8 mouse cellular contexts compared by ENCODE assay signal in genomic region chr5:24907737-24908136, GRCm38 (mm10).
DNase-seq lines count a peak whose midpoint lies in the region; ATAC-seq and TF ChIP-seq lines count a peak whose summit lies in the region.

No protein-coding gene starts in this region.

- peak overlapping the region; percentile 96 for H3K9ac ChIP-seq in heart, embryonic 11.5 days (ENCODE audit: low read depth, low read length)
- peak overlapping the region; percentile 99 for H3K9ac ChIP-seq in hindbrain, embryonic 14.5 days

- TF ChIP-seq POLR2A in cortical plate, adult 2 months (IDR thresholded peaks at IDR 0.05; ENCODE audit: extremely low read depth, insufficient read depth, low read length): no peak

- peak overlapping the region; percentile 66 for H3ac ChIP-seq in C2C12 (ENCODE audit: control insufficient read depth, insufficient read length, low read depth)

- H3K27ac ChIP-seq in heart, embryonic 11.5 days (ENCODE audit: low read depth, low read length): peak overlapping the region; percentile 94
- peak overlapping the region; percentile 96 for H3K27ac ChIP-seq in cortical plate, adult 2 months (ENCODE audit: insufficient read depth, low read length)
- H3K27ac ChIP-seq in hindbrain, embryonic 14.5 days: peak overlapping the region; percentile 97

- H3K36me3 ChIP-seq in heart, embryonic 11.5 days (ENCODE audit: control insufficient read depth, insufficient read depth, low read length): peaks cover 6% of the 10 kb centered on the region
- H3K36me3 ChIP-seq in C2C12 (ENCODE audit: control insufficient read depth, insufficient read depth): no peaks in the 10 kb centered on the region
- 0 out of 2 replicates have a peak, but pooled peaks cover 3% of the 10 kb centered on the region for H3K36me3 ChIP-seq in hindbrain, embryonic 14.5 days (replicated peaks; ENCODE audit: control insufficient read depth, insufficient read depth)

- DNase-seq in heart, adult 8-10 months (ENCODE audit: low spot score): no peak
- DNase-seq in hindbrain, embryonic 14.5 days (ENCODE audit: low spot score): peak; percentile 41
- DNase-seq in lung, postnatal 36 days: peak; percentile 15
- DNase-seq in T-cell, adult 2 months (ENCODE audit: low spot score): no peak

- peaks cover 21% of the 10 kb centered on the region for H3K4me1 ChIP-seq in heart, embryonic 11.5 days (ENCODE audit: control insufficient read depth, insufficient read depth, low read length)
- H3K4me1 ChIP-seq in cortical plate, adult 2 months (ENCODE audit: control insufficient read depth, insufficient read depth, low read length): peaks cover 4% of the 10 kb centered on the region
- peaks cover 17% of the 10 kb centered on the region for H3K4me1 ChIP-seq in hindbrain, embryonic 14.5 days (replicated peaks; ENCODE audit: control insufficient read depth, insufficient read depth, low read length)

- peak overlapping the region; percentile 91 for H3K4me3 ChIP-seq in heart, embryonic 11.5 days (ENCODE audit: low read depth, low read length)
- peak overlapping the region; percentile 55 for H3K4me3 ChIP-seq in C2C12 (ENCODE audit: insufficient read depth, poor library complexity, severe bottlenecking)
- peak overlapping the region; percentile 75 for H3K4me3 ChIP-seq in cortical plate, adult 2 months (ENCODE audit: insufficient read depth, low read length)
- H3K4me3 ChIP-seq in hindbrain, embryonic 14.5 days (replicated peaks; ENCODE audit: low read length): peak overlapping the region; percentile 85

- TF ChIP-seq CTCF in C2C12 (IDR thresholded peaks at IDR 0.05; ENCODE audit: control insufficient read depth, insufficient read depth, insufficient read length): no peak
- TF ChIP-seq CTCF in cortical plate, adult 2 months (IDR thresholded peaks at IDR 0.05; ENCODE audit: extremely low read depth, insufficient read depth, low read length): no peak

- WGBS in heart, embryonic 11.5 days (ENCODE audit: insufficient replicate concordance): under 1% methylated on average over 26 of the region's 26 CpGs
- WGBS in hindbrain, embryonic 14.5 days: under 1% methylated on average over 26 of the region's 26 CpGs

- H3K27me3 ChIP-seq in heart, embryonic 11.5 days (ENCODE audit: control insufficient read depth, insufficient read depth, low read length): no peaks in the 10 kb centered on the region
- peaks cover 3% of the 10 kb centered on the region for H3K27me3 ChIP-seq in C2C12 (ENCODE audit: control insufficient read depth, insufficient read depth, insufficient read length)
- H3K27me3 ChIP-seq in hindbrain, embryonic 14.5 days (ENCODE audit: control insufficient read depth, insufficient read depth, low read length): no peaks in the 10 kb centered on the region

- peak overlapping the region; percentile 68 for H3K4me2 ChIP-seq in heart, embryonic 11.5 days
- peak overlapping the region; percentile 86 for H3K4me2 ChIP-seq in hindbrain, embryonic 14.5 days (replicated peaks)

- ATAC-seq in heart, embryonic 11.5 days (replicated peaks; ENCODE audit: insufficient number of reproducible peaks, low FRiP score, low TSS enrichment): peak; percentile 36
- peak; percentile 40 for ATAC-seq in hindbrain, embryonic 14.5 days (ENCODE audit: low FRiP score)
- no peak for ATAC-seq in megakaryocyte-erythroid progenitor cell, adult 5-6 weeks (replicated peaks; ENCODE audit: low FRiP score, low TSS enrichment, poor library complexity, severe bottlenecking)

- H3K79me2 ChIP-seq in C2C12 (ENCODE audit: control insufficient read depth, insufficient read depth): no peaks in the 10 kb centered on the region

- H3K9me3 ChIP-seq in heart, embryonic 11.5 days (replicated peaks; ENCODE audit: control insufficient read depth, low read length): no peaks in the 10 kb centered on the region
- no peaks in the 10 kb centered on the region for H3K9me3 ChIP-seq in hindbrain, embryonic 14.5 days (ENCODE audit: control insufficient read depth, low read length)

- H3K79me3 ChIP-seq in C2C12 (ENCODE audit: low read depth): no peaks in the 10 kb centered on the region

TF ChIP-seq in C2C12, 6 proteins besides CTCF, POLR2A, EP300 and RAD21:
- no peak for TF ChIP-seq MYOD1 (IDR thresholded peaks at IDR 0.05; ENCODE audit: control insufficient read depth, insufficient read length, low read depth)
- no peak for TF ChIP-seq USF1 (IDR thresholded peaks at IDR 0.05; ENCODE audit: low read depth)
- TF ChIP-seq FOSL1 (IDR thresholded peaks at IDR 0.05; ENCODE audit: insufficient read depth, low read length, poor library complexity, severe bottlenecking): no peak
- TF ChIP-seq MYOG (IDR thresholded peaks at IDR 0.05; ENCODE audit: control insufficient read depth, extremely low read depth, insufficient read length): no peak
- TF ChIP-seq MAX (IDR thresholded peaks at IDR 0.05): no peak
- TF ChIP-seq CEBPB (IDR thresholded peaks at IDR 0.05; ENCODE audit: low read depth): no peak

Comparison
In these comparisons a context has a peak if more than half of its experiments do, and no peak if none do; other contexts are left out.
1. DNase-seq: peak in hindbrain, embryonic 14.5 days (single experiment) and lung, postnatal 36 days (single experiment); none in heart, adult 8-10 months (single experiment) and T-cell, adult 2 months (single experiment).
2. Peak in every context shown above with its lines, with median percentiles within 50 percentile points of each other: H3K27ac ChIP-seq and H3K4me3 ChIP-seq.